Mouse (Mus musculus) midbrain, embryonic 11.5 days (tissue): Measurements from ENCODE around the gene Slc1a2. TPM values are rescaled to one million over a fixed set of nuclear protein-coding genes. Genes with fewer than 3 reads are reported as not detected.

Source experiments
- ATAC-seq: fragments of 200-750 bp; cut with Nextera tagmentation; 2 replicates; pipeline ENCODE4 v1.8.0; 2017; ENCODE audit warnings: moderate TSS enrichment, moderate library complexity; ENCODE audit not compliant: low FRiP score
- DNase-seq: peaks from one replicate; pipeline ENCODE4 v3.0.0; 2015; ENCODE audit warnings: low spot score; ENCODE audit errors: missing footprints
- H3K27ac ChIP-seq: fragments of 300-500 bp; sonication (generic); 2 replicates; pipeline ENCODE4 v1.5.1; 2014; ENCODE audit warnings: low read depth, low read length
- H3K27me3 ChIP-seq: fragments of 300-500 bp; sonication (generic); 2 replicates; pipeline ENCODE4 v1.6.1; 2014; ENCODE audit warnings: mild to moderate bottlenecking, low read length, moderate library complexity, mixed read lengths; ENCODE audit not compliant: control insufficient read depth, insufficient read depth
- H3K36me3 ChIP-seq: fragments of 300-500 bp; sonication (generic); 2 replicates; pipeline ENCODE4 v1.6.1; 2014; ENCODE audit warnings: mild to moderate bottlenecking, low read length, moderate library complexity, mixed read lengths; ENCODE audit not compliant: control insufficient read depth, insufficient read depth
- H3K4me1 ChIP-seq: fragments of 300-500 bp; sonication (generic); 2 replicates; pipeline ENCODE4 v1.6.1; 2014; ENCODE audit warnings: low read length; ENCODE audit not compliant: control insufficient read depth, insufficient read depth
- H3K4me2 ChIP-seq: fragments of 300-500 bp; sonication (generic); 2 replicates; pipeline ENCODE4 v1.6.1; 2014; ENCODE audit warnings: mild to moderate bottlenecking, moderate library complexity
- H3K4me3 ChIP-seq: fragments of 300-500 bp; sonication (generic); 2 replicates; pipeline ENCODE4 v1.5.1; 2014; ENCODE audit warnings: low read depth, low read length
- H3K9ac ChIP-seq: fragments of 300-500 bp; sonication (generic); 2 replicates; pipeline ENCODE4 v1.6.1; 2014; ENCODE audit warnings: low read length
- H3K9me3 ChIP-seq: fragments of 300-500 bp; sonication (generic); 2 replicates; pipeline ENCODE4 v1.6.1; 2016; ENCODE audit warnings: low read length; ENCODE audit not compliant: control insufficient read depth
- WGBS: fragments of 180-500 bp; shearing (Covaris S2); extraction: QIAGEN DNeasy Blood & Tissue Kit; methylation state at CpG from one replicate; pipeline ENCODE4 v1.1.7; 2014; 5-methylcytosine and 5-hydroxymethylcytosine counted together
- polyA plus RNA-seq: library from polyadenylated mRNA; unstranded; fragments of >200 nt; fragmentation: Nextera tagmentation; extraction: Ambion mirVana; gene quantifications from 2 replicates; pipeline ENCODE4 v1.2.1, GENCODE M21; 2014

The Slc1a2 gene
- polyA plus RNA-seq, 1 experiment from 2014 or later, result 15.7 TPM

DNA sequence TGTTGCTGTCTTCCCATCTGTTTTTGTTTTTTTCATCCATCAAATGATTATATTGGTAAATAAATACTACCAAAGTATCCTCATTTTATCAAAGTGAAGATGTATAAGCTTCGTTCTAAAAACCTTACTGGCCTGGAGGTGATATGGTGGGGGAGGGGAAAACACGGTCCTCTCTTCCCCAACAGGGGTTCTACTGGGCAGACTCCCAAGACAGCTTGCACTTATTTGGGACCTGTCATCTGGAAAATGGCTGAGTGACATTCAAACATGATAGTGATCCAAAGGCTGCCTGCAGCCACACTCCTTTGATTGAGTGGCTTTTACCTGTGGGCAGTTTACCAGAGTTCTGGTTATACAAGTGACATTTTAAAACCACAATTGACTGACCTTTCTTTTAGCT, 76.6 kb downstream of the Slc1a2 start:
- no peak for ATAC-seq
- 83% methylated on average over 2 of the region's 2 CpGs for WGBS
- Histone ChIP-seq H3K4me2 (no peak overlapping the region), H3K9me3 (no peaks in the 10 kb centered on the region), H3K4me3 (no peak overlapping the region), H3K36me3 (no peaks in the 10 kb centered on the region), H3K4me1 (peaks cover 4% of the 10 kb centered on the region; the same call in 1 of the 2 replicates), H3K27ac (no peak overlapping the region), H3K9ac (no peak overlapping the region), H3K27me3 (no peaks in the 10 kb centered on the region)
- no peak for DNase-seq

GRCm38 (mm10) chr2:102735811-102736210, 77.4 kb downstream of the Slc1a2 start:
- H3K36me3 ChIP-seq, result no peaks in the 10 kb centered on the region

DNA sequence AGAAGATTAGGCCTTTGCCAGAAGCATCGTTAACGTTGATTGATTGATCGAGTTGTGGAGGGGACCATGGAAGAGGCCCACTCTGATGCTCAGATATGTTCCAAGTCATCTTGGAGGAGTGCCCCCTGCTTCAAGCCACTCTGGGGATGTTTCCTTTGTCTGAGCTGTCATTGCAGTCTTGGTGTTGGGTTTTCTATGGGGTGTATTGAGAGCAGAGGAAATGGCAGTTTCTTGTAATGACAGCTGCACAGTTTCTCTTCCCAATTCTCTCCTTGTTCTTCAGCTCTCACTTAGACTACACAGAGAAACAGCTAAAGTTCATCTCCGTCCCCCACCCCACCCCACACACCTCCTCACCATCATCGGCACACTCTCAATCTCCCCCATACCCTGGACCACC, 78.0 kb downstream of the Slc1a2 start:
- no peak for DNase-seq
- no peak for ATAC-seq
- H3K9ac ChIP-seq, result no peak overlapping the region
- no peaks in the 10 kb centered on the region for H3K27me3 ChIP-seq
- no peaks in the 10 kb centered on the region for H3K9me3 ChIP-seq
- peaks cover 4% of the 10 kb centered on the region; the same call in 1 of the 2 replicates for H3K4me1 ChIP-seq
- no peaks in the 10 kb centered on the region for H3K36me3 ChIP-seq
- H3K27ac ChIP-seq, result no peak overlapping the region
- WGBS, result 86% methylated on average over 5 of the region's 5 CpGs
- H3K4me2 ChIP-seq, result no peak overlapping the region
- no peak overlapping the region for H3K4me3 ChIP-seq

More at GRCm38 (mm10) chr2:102735811-102736210, 77.4 kb downstream of the Slc1a2 start:
- H3K4me2 ChIP-seq, result no peak overlapping the region
- ATAC-seq (no peak), DNase-seq (no peak)
- H3K9me3 ChIP-seq, result no peaks in the 10 kb centered on the region
- peaks cover 4% of the 10 kb centered on the region; the same call in 1 of the 2 replicates for H3K4me1 ChIP-seq
- WGBS, result 93% methylated on average over 9 of the region's 9 CpGs
- H3K9ac ChIP-seq, result no peak overlapping the region
- no peak overlapping the region for H3K4me3 ChIP-seq
- no peak overlapping the region for H3K27ac ChIP-seq
- H3K27me3 ChIP-seq, result no peaks in the 10 kb centered on the region

- no peak overlapping the region for H3K27ac ChIP-seq
- DNase-seq (no peak), ATAC-seq (no peak)
- H3K4me3 ChIP-seq, result no peak overlapping the region
- H3K9ac ChIP-seq, result no peak overlapping the region
- H3K27me3 ChIP-seq, result no peaks in the 10 kb centered on the region
- H3K36me3 ChIP-seq, result no peaks in the 10 kb centered on the region
- 95% methylated on average over 1 of the region's 1 CpGs for WGBS
- H3K9me3 ChIP-seq, result no peaks in the 10 kb centered on the region
- H3K4me2 ChIP-seq, result no peak overlapping the region
- no peaks in the 10 kb centered on the region for H3K4me1 ChIP-seq
Observed at GRCm38 (mm10) chr2:102738852-102739251, 80.4 kb downstream of the Slc1a2 start.

DNA sequence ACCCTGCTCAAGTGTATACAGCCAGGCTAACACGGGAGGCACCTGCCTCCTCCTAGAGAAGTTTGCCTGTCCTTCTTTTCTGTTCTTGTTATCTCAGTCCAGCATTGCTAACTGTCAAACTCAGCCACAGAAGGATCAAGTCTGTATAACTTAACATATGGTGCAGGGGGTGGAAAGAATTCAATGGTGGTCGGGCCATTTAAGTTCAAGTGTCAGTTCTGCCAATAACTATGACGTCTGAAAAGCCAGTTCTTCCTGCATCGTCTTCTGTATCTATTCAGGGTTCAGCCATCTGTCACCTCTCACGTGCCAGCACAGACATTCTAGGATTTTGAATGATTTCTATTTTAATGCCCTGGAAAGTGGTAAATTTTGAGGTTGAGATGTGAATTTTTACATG, 84.2 kb downstream of the Slc1a2 start:
- H3K27ac ChIP-seq, result no peak overlapping the region
- ATAC-seq, result no peak
- 86% methylated on average over 5 of the region's 5 CpGs for WGBS

GRCm38 (mm10) chr2:102743918-102744696, 85.6 kb downstream of the Slc1a2 start:
- H3K4me2 ChIP-seq, result no peak overlapping the region
- no peaks in the 10 kb centered on the region for H3K36me3 ChIP-seq
- H3K9me3 ChIP-seq, result no peaks in the 10 kb centered on the region
- H3K27me3 ChIP-seq, result no peaks in the 10 kb centered on the region
- DNase-seq (peak; percentile 88), ATAC-seq (no peak)
- 59% methylated on average over 10 of the region's 10 CpGs for WGBS
- H3K27ac ChIP-seq, result no peak overlapping the region
- peaks cover 7% of the 10 kb centered on the region for H3K4me1 ChIP-seq
- H3K9ac ChIP-seq, result no peak overlapping the region
- H3K4me3 ChIP-seq, result no peak overlapping the region

More for the DNA sequence above, 84.2 kb downstream of the Slc1a2 start:
- peaks cover 7% of the 10 kb centered on the region for H3K4me1 ChIP-seq
- H3K4me2 ChIP-seq, result no peak overlapping the region
- no peak overlapping the region for H3K4me3 ChIP-seq
- no peaks in the 10 kb centered on the region for H3K36me3 ChIP-seq
- H3K27me3 ChIP-seq, result no peaks in the 10 kb centered on the region
- H3K9ac ChIP-seq, result no peak overlapping the region
- H3K9me3 ChIP-seq, result no peaks in the 10 kb centered on the region
- no peak for DNase-seq

DNA sequence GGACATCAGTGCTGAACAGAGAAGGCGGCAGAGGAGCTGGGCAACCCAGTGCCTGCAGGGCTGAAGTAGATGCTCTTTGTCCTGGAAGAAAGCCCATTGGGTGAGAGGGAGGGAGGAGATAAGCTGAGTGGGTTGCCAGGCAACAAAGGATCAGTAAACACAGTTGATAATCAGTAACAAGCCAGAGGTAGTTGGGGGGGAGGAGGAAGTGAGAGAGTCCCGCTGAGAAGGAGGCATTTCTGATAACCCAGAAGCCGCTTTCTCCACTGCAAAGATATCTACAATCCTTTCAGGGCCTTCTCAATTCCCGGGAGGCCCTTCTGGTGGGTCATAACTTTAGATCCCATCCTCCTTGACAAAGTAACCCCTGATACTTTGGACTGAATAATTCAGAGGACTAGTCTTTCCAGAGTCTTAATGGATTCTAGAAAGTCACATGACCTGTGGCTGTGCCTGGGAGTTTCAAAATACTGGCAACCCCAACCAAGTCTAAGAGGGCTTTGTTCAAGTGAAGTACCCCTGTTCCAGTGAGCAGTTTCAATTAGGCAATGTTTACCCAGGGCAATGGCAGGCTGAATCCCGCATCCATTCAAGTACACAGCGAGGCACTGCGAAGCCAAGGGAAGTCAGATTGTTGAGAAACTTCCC, 86.9 kb downstream of the Slc1a2 start:
- WGBS, result 7% methylated on average over 7 of the region's 7 CpGs
- Histone ChIP-seq H3K4me1 (peaks cover 7% of the 10 kb centered on the region), H3K9ac (peak overlapping the region; percentile 26), H3K36me3 (no peaks in the 10 kb centered on the region), H3K9me3 (no peaks in the 10 kb centered on the region), H3K4me2 (peak overlapping the region; percentile 33), H3K27me3 (no peaks in the 10 kb centered on the region), H3K27ac (peak overlapping the region; percentile 84), H3K4me3 (no peak overlapping the region)
- peak; percentile 96 for DNase-seq
- ATAC-seq, result peak; percentile 98

DNA sequence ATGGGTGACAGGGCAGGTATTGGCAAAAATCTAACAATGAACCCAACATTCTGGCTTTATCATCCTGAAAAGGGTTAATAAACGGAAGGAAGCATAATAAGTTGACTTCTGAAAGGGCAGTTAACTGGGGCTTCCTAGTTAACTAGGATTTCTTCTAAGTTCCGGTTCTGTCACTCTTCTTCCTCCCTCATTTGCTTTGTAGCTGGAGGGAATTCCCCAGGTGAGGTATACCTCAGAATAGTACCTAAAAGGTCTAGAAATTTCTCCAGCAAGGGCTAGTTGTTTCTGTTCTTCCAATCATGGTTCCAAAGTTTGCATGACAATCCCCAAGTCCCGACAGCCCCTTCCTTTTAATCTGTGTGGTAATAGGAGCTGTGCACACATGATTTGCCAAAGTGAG, 89.3 kb downstream of the Slc1a2 start:
- no peaks in the 10 kb centered on the region for H3K36me3 ChIP-seq
- WGBS, result 86% methylated on average over 3 of the region's 3 CpGs
- no peak overlapping the region for H3K4me2 ChIP-seq
- no peaks in the 10 kb centered on the region for H3K27me3 ChIP-seq
- no peak overlapping the region for H3K4me3 ChIP-seq
- H3K27ac ChIP-seq, result no peak overlapping the region
- no peaks in the 10 kb centered on the region for H3K9me3 ChIP-seq
- DNase-seq (no peak), ATAC-seq (no peak)
- H3K4me1 ChIP-seq, result peaks cover 7% of the 10 kb centered on the region
- no peak overlapping the region for H3K9ac ChIP-seq

DNA sequence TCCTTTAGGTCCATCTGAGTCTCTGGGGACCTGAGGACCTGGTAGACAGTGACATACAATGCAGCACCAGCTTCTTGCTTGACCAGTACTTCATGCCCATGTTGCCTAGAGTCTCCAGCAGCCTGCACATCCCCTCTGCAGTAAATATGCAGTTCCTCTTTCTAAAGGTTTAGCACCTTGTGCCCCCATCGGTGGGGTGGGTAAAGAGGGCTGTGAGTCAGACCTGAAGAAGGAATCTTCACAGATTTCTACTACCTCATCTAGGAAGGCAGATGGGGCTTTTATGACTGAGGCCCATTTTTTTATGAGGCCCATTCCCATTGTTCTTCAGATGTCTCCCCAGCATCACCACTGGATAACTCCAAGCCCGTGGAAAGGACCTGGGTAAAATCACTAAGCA, 91.5 kb downstream of the Slc1a2 start:
- DNase-seq (no peak), ATAC-seq (no peak)
- H3K4me3 ChIP-seq, result no peak overlapping the region
- H3K4me1 ChIP-seq, result peaks cover 7% of the 10 kb centered on the region
- no peaks in the 10 kb centered on the region for H3K27me3 ChIP-seq
- H3K9me3 ChIP-seq, result no peaks in the 10 kb centered on the region
- H3K4me2 ChIP-seq, result no peak overlapping the region
- no peaks in the 10 kb centered on the region for H3K36me3 ChIP-seq
- no peak overlapping the region for H3K27ac ChIP-seq
- no peak overlapping the region for H3K9ac ChIP-seq
- WGBS, result 83% methylated on average over 2 of the region's 2 CpGs
